Mouse (Mus musculus) bone marrow macrophage, adult 2 months (primary cell): Measurements from ENCODE around the gene Acy3. TPM values are rescaled to one million over a fixed set of nuclear protein-coding genes. Genes with fewer than 3 reads are reported as not detected.
"Not testable (repeated sequence)": the region's sequence is repeated elsewhere in the genome, so short reads cannot be mapped to it uniquely, and the experiment has no call there.

ENCODE experiments used
- H3K27ac ChIP-seq: 2 replicates; pipeline ENCODE4 v1.5.1; 2012; ENCODE audit warnings: low read depth, low read length; ENCODE audit not compliant: insufficient read depth
- H3K4me1 ChIP-seq: 2 replicates; pipeline ENCODE4 v1.6.1; 2012; ENCODE audit warnings: low read length; ENCODE audit not compliant: control insufficient read depth, insufficient read depth
- H3K4me3 ChIP-seq: 2 replicates; pipeline ENCODE4 v1.5.1; 2012; ENCODE audit warnings: mild to moderate bottlenecking, low read length, moderate library complexity; ENCODE audit not compliant: insufficient read depth
- CTCF ChIP-seq: IDR thresholded peaks from 2 replicates; pipeline ENCODE4 v1.5.1; 2012; ENCODE audit warnings: low read depth, mild to moderate bottlenecking, low read length, moderate library complexity
- POLR2A ChIP-seq: IDR thresholded peaks from 2 replicates; pipeline ENCODE4 v1.6.1; 2012; ENCODE audit warnings: mild to moderate bottlenecking, low read depth, low read length, borderline replicate concordance
- polyA plus RNA-seq: library from polyadenylated mRNA; stranded (reverse); fragments of >200 nt; gene quantifications from 2 replicates; pipeline ENCODE4 v1.2.4, GENCODE M21; 2012; ENCODE audit not compliant: missing spikeins, insufficient read depth, insufficient read length

The Acy3 gene
- polyA plus RNA-seq, 1 experiment = 1.1 TPM

DNA sequence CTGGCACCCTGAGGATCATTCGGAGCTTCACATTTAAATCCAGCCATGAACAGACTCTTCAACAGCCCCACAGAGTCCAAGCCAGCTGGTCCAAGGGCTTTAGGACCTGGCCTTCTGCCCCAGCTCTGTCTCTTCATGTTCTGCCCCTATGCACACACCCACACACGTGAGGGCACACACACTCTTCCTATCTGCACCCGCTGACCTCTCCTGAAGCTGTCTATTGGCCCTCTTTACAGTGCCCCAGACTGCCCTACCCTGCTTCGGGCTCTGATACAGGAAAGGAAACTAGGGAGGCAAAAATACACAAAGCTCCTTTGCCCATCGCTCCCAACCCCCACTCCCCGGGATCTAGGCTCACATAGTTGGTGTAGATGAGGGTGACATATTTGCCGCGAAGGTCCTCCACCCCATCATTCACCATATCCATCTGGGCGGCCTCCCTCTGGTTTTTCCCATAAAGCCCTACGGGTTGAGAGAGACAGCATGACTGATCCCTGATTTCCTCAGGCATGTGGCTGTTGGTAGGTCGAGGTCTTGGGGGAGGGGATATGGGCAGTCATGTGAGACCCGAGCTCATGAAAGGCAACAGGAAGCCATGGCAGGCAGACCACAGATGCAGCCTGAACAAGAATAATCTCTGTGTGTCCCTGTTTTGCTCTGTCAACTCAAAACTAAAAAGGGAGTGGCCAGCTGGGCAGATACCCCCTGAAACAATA lies 50.1 kb downstream of the Acy3 start:
- Histone ChIP-seq H3K4me3 (no peak overlapping the region; the same call in 1 of the 2 replicates), H3K27ac (no peak overlapping the region), H3K4me1 (peaks cover 9% of the 10 kb centered on the region)
- TF ChIP-seq CTCF (no peak), POLR2A (no peak)

DNA sequence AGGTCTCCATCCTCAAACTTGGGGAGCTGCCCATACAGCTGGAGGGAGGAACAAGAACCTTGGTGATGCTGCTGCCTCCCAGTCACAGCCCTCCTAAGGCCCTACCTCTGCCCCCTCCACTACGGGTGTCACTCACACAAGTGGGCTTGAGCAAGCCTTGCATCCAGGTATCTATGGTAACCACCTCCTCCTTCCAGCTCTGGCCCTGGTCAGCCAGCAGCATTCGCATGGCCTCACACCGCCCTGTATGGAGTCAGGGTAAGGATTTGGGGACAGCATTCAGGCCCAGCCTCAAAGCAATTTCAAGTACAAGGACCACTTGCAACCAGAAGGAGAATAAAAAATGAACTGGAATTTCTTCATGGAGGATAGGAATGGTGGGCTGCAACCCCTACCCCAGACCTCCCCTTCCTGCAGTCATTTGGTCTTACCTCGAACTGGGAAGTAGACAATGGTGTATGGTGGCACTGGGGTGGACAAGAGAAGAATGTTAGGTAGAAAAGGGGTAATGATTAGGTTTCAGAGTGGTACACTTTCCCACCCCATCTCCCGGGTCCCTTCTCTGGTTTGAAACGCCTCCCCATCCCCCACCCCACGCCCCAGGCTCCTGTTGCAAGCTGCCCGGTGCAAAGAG lies 50.9 kb downstream of the Acy3 start:
- not testable (repeated sequence) for H3K4me1 ChIP-seq, H3K27ac ChIP-seq
- peak overlapping the region; percentile 83 for H3K4me3 ChIP-seq

- TF ChIP-seq POLR2A (no peak), CTCF (no peak)
- Histone ChIP-seq H3K4me3 (peak within 1 kb of the TSS; percentile 83), H3K4me1 (peaks cover 9% of the 10 kb centered on the region), H3K27ac (no peak within 1 kb of the TSS)
These were observed 51.4 kb downstream of the Acy3 start, which contains the start of gene Gstp1 for GRCm38 (mm10) chr19:4037788-4038232. Gene Gstp1, minus strand, starts transcription at chr19:4037985.

Other genes starting within 250 kb of the Acy3 start
- 34.6 and 35.1 TPM in 2 replicates for gene Kmt5b, start 219.1 kb upstream of the Acy3 start, polyA plus RNA-seq
- 22.0 and 22.5 TPM in 2 replicates for gene Chka, start 134.8 kb upstream of the Acy3 start, polyA plus RNA-seq
- 488 and 518 TPM in 2 replicates for gene Tcirg1, start 79.4 kb upstream of the Acy3 start, polyA plus RNA-seq
- gene Ndufs8, start 73.8 kb upstream of the Acy3 start, polyA plus RNA-seq = 80.5 and 85.1 TPM in 2 replicates
- 83.9 and 85.6 TPM in 2 replicates for gene Aldh3b1, start 56.8 kb upstream of the Acy3 start, polyA plus RNA-seq
- gene Unc93b1, start 51.4 kb upstream of the Acy3 start, polyA plus RNA-seq = 1,272 and 1,428 TPM in 2 replicates
- gene Aldh3b3, start 27.9 kb upstream of the Acy3 start, polyA plus RNA-seq = not detected in 2 replicates
- gene Aldh3b2, start 14.2 kb upstream of the Acy3 start, polyA plus RNA-seq = not detected in 2 replicates
- gene Tbx10, start 6.2 kb downstream of the Acy3 start, polyA plus RNA-seq = not detected in 2 replicates
- gene Nudt8, start 14.0 kb downstream of the Acy3 start, polyA plus RNA-seq = 7.0 and 9.9 TPM in 2 replicates
- gene Gm49405, start 14.1 kb downstream of the Acy3 start, polyA plus RNA-seq = 0.80 and 1.3 TPM in 2 replicates
- 1.4 and 3.4 TPM in 2 replicates for gene Doc2g, start 16.7 kb downstream of the Acy3 start, polyA plus RNA-seq
- 62.3 TPM in 2 replicates for gene Ndufv1, start 26.2 kb downstream of the Acy3 start, polyA plus RNA-seq
- gene Gstp1, start 51.4 kb downstream of the Acy3 start, polyA plus RNA-seq = 103 and 118 TPM in 2 replicates
- 2.6 TPM in 1 of 2 replicates, not detected in the other for gene Gstp2, start 59.5 kb downstream of the Acy3 start, polyA plus RNA-seq
- gene Gstp3, start 73.0 kb downstream of the Acy3 start, polyA plus RNA-seq = not detected in 2 replicates
- gene Cabp2, start 95.0 kb downstream of the Acy3 start, polyA plus RNA-seq = not detected in 2 replicates
- 98.0 and 98.3 TPM in 2 replicates for gene Cdk2ap2, start 110.6 kb downstream of the Acy3 start, polyA plus RNA-seq
- gene Pitpnm1, start 113.4 kb downstream of the Acy3 start, polyA plus RNA-seq = 72.3 and 86.7 TPM in 2 replicates
- gene Aip, start 139.3 kb downstream of the Acy3 start, polyA plus RNA-seq = 75.1 and 75.6 TPM in 2 replicates
- gene Gpr152, start 153.2 kb downstream of the Acy3 start, polyA plus RNA-seq = not detected in 2 replicates
- not detected in 2 replicates for gene Cabp4, start 157.5 kb downstream of the Acy3 start, polyA plus RNA-seq
- gene Coro1b, start 162.0 kb downstream of the Acy3 start, polyA plus RNA-seq = 276 and 314 TPM in 2 replicates
- gene Ptprcap, start 167.0 kb downstream of the Acy3 start, polyA plus RNA-seq = 0.87 and 2.3 TPM in 2 replicates
- gene Rps6kb2, start 176.8 kb downstream of the Acy3 start, polyA plus RNA-seq = 32.3 and 39.5 TPM in 2 replicates
- gene Carns1, start 188.9 kb downstream of the Acy3 start, polyA plus RNA-seq = 0.68 and 1.1 TPM in 2 replicates
- 0.77 and 0.83 TPM in 2 replicates for gene Tbc1d10c, start 204.7 kb downstream of the Acy3 start, polyA plus RNA-seq
- gene Ppp1ca, start 205.5 kb downstream of the Acy3 start, polyA plus RNA-seq = 299 and 331 TPM in 2 replicates
- 25.1 and 27.2 TPM in 2 replicates for gene Rad9a, start 215.1 kb downstream of the Acy3 start, polyA plus RNA-seq
- gene Clcf1, start 227.7 kb downstream of the Acy3 start, polyA plus RNA-seq = 0.40 and 0.56 TPM in 2 replicates
- not detected in 2 replicates for gene AC109138.7, start 227.8 kb downstream of the Acy3 start, polyA plus RNA-seq
- gene Pold4, start 245.3 kb downstream of the Acy3 start, polyA plus RNA-seq = 77.5 and 93.5 TPM in 2 replicates